Mouse (Mus musculus) bone marrow, adult 2 months (tissue): Measurements from ENCODE around the gene Pjvk.

Experiments
- CTCF ChIP-seq: fragments of 200-500 bp; IDR thresholded peaks from 2 replicates; pipeline ENCODE4 v1.5.1; 2011; ENCODE audit warnings: low read length, control low read depth; ENCODE audit not compliant: control insufficient read depth, insufficient read depth
- POLR2A ChIP-seq: fragments of 200-500 bp; IDR thresholded peaks from 2 replicates; pipeline ENCODE4 v1.6.1; 2011; ENCODE audit warnings: low read depth, mild to moderate bottlenecking, control low read depth, low read length, borderline replicate concordance; ENCODE audit not compliant: control insufficient read depth

- TF ChIP-seq POLR2A: no peak
- TF ChIP-seq CTCF: no peak
Observed at GRCm38 (mm10) chr2:76695290-76695689, 47.0 kb downstream of the Pjvk start.
